Mouse (Mus musculus): Measurements from ENCODE around the gene Spata32. TPM values are rescaled to one million over a fixed set of nuclear protein-coding genes. Genes with fewer than 3 reads are reported as not detected.
"Not testable (repeated sequence)": the region's sequence is repeated elsewhere in the genome, so short reads cannot be mapped to it uniquely, and the experiment has no call there.

Spata32 gene
- total RNA-seq, 2 experiments from 2014 or later, result not detected

GRCm38 (mm10) chr11:103246081-103246730 lies 28.0 kb upstream of the Spata32 start:
- peak; percentile 69 to 83 for DNase-seq

DNA sequence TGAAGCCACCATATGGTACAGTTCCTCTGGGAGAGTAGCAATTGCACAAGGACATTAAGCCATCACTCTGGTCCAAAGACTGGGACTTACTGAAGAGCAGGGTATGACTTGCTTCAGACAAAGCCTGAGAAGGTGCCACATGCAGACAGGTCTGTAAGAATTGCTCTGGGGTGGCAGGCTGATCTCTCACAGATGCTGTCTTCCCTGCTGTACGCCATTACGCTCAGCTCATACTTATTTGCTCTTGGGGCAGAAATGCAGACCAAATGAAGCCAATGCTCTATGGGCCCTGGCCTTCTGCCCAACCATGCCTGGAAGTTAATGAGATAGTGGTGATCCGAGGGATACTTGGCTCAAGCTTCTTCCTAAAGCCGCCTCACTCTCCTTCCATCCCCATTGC lies 26.6 kb upstream of the Spata32 start:
- no peak for DNase-seq

DNA sequence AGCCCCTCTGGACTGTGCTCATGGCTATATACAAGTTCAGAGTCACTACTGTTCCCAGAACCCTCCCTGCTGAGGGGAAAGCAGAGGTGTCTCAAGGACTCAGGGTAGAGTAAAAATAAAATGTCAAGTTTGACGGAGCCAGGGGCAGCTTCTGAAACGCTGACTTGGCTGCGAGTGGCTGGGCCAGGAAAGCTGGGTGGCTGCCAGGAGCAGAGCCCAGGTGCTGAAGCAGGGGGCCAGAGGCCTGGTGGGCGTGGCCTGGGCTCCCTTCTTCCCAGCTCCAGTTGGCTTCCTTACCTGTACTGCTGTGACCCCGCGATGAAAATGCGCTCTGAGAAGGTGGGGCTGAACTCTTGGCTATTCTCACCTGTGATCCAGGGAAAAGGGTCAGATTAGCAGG lies 22.5 kb upstream of the Spata32 start:
- DNase-seq, result no peak

GRCm38 (mm10) chr11:103237757-103238156 lies 19.5 kb upstream of the Spata32 start:
- no peak for DNase-seq

GRCm38 (mm10) chr11:103236903-103237302 lies 18.7 kb upstream of the Spata32 start:
- DNase-seq, result no peak

DNA sequence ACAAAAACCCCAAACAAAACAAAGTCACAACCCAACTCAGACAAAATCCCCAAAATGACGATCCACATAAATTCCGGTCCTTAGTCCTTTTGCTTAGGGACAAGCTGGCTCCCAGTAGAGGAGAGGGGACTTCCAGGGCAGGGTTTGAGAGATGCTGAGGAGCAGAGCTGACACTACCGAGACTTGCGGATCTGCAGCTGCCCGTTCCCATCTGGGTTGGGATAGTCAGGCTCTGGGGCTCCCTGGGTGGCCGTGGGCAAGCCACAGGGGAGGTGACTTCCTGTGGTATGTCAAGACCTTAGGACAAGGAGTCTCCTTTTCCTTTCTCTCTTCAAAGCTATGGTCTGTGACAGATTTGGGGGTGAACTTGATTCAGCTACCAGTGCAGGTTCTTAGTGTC lies 18.2 kb upstream of the Spata32 start:
- DNase-seq, result no peak

- DNase-seq, result peak in 1 of 2 experiments; percentile 59
Measured at GRCm38 (mm10) chr11:103235702-103236101, 17.5 kb upstream of the Spata32 start.

- no peak for DNase-seq
Measured at GRCm38 (mm10) chr11:103234447-103234846, 16.2 kb upstream of the Spata32 start.

- DNase-seq, result peak; percentile 87 to 93
Measured at GRCm38 (mm10) chr11:103232966-103233365, 14.7 kb upstream of the Spata32 start.

DNA sequence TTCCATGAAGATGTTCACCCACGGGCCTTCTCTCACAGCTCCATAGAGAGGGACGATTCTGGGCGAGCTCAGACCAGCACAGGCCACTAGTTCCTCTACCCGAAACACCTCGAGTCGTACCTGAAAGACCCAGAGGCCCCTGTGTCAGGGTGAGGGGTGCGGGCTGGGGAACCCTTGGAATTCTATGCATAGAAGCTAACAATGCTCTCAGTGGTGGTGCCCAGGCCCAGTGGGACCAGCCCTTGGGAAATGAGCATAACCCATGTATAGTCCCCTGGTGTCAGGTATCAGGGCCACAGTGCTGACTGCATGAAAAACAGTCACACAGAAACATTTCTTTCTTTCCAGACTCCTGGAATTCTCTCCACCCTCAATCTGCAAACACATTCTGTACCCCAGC lies 13.1 kb upstream of the Spata32 start:
- no peak for DNase-seq

GRCm38 (mm10) chr11:103230626-103231025 lies 12.4 kb upstream of the Spata32 start:
- peak; percentile 47 to 64 for DNase-seq

DNA sequence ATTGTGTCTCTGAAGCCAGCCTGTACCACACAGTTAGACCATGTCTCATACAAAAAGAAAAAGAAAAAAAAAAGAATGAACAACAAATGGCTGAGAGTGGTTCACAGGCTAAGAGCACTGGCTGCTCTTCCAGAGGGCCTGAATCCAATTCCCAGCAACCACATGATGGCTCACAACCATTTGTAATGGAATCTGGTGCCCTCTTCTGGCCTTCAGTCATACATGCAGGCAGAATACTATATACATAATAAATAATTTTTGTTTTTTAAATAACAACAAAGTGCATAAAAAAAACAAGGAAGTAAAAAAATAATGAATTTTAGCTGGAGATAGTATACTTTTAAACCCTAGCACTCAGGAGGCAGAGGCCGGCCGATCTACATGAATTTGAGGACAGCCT lies 11.4 kb upstream of the Spata32 start:
- no peak for DNase-seq

GRCm38 (mm10) chr11:103223951-103224456 lies 5.8 kb upstream of the Spata32 start:
- DNase-seq, result peak; percentile 55 to 72

GRCm38 (mm10) chr11:103223444-103223843 lies 5.2 kb upstream of the Spata32 start:
- DNase-seq, result peak in 1 of 2 experiments; percentile 68

GRCm38 (mm10) chr11:103222718-103223117 lies 4.5 kb upstream of the Spata32 start:
- DNase-seq, result not testable (repeated sequence)

GRCm38 (mm10) chr11:103221437-103221836 lies 3.2 kb upstream of the Spata32 start:
- no peak for DNase-seq

GRCm38 (mm10) chr11:103219995-103220394 lies 1.8 kb upstream of the Spata32 start:
- no peak for DNase-seq

- DNase-seq, result no peak
Measured at GRCm38 (mm10) chr11:103219259-103219658, 1.0 kb upstream of the Spata32 start.

- no peak for DNase-seq
Measured at GRCm38 (mm10) chr11:103218517-103218901, 277 bp upstream of the Spata32 start.

GRCm38 (mm10) chr11:103215355-103215754 lies 2.9 kb downstream of the Spata32 start:
- DNase-seq, result peak in 1 of 2 experiments; percentile 32

DNA sequence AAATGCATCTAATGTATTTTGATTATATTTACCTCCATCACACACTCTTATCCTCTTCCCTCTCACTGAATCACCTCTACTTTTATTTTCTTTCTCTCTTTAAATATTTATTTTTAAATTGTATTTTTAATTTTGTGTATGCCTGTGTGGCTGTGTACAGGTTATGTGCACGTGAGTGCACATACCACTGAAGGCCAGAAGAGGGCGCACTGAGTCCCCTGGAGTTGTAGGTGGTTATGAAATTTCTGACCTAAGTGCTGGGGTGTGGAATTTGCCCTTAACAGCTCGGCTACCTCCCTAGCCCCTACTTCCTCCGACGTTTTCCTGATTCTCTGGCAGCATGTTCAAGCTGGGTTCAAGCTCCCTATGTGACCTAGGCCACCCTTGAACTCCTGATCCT lies 4.5 kb downstream of the Spata32 start:
- DNase-seq, result no peak

GRCm38 (mm10) chr11:103210291-103210690 lies 7.9 kb downstream of the Spata32 start:
- no peak for DNase-seq

GRCm38 (mm10) chr11:103208458-103208857 lies 9.8 kb downstream of the Spata32 start, which contains the start of gene 1700023F06Rik:
1700023F06Rik (minus strand) TSS chr11:103208558.
- DNase-seq, result no peak

DNA sequence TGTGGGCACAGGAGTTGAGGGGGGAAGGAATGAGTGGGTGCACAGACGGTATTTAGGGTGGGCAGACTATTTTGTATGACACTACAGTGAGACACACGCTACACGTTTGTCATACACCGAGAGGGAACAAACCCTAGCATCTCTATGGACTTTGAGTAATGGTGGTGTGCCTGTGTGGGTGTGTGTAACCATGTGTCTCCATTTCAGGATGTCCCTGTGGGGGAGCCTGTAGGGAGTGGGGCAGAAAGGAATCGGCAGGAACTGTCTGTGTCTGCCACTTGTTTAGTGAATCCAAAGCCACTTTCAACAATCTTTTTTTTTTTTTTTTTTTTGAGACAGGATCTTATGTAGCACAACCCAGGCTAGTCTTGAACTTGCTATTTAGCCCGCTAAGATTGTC lies 12.0 kb downstream of the Spata32 start:
- no peak for DNase-seq
